Mouse (Mus musculus) kidney, embryonic 14.5 days (tissue): ENCODE data around the gene Tmeff2. TPM values are rescaled to one million over a fixed set of nuclear protein-coding genes. Genes with fewer than 3 reads are reported as not detected.
A peak's percentile ranks its signal among the peaks of the same experiment; 100 is the strongest.

Source experiments
- ATAC-seq: fragments of 200-750 bp; cut with Nextera tagmentation; 2 replicates; pipeline ENCODE4 v1.8.0; 2017; ENCODE audit warnings: moderate number of reproducible peaks, mild to moderate bottlenecking, moderate TSS enrichment, moderate library complexity; ENCODE audit not compliant: low FRiP score, low TSS enrichment
- H3K27ac ChIP-seq: fragments of 300-500 bp; sonication (generic); 2 replicates; pipeline ENCODE4 v1.5.1; 2014; ENCODE audit warnings: low read depth, mild to moderate bottlenecking, low read length, moderate library complexity, mixed read lengths
- H3K27me3 ChIP-seq: fragments of 300-500 bp; sonication (generic); 2 replicates; pipeline ENCODE4 v1.6.1; 2014; ENCODE audit warnings: mild to moderate bottlenecking, low read length; ENCODE audit not compliant: control insufficient read depth, insufficient read depth
- H3K36me3 ChIP-seq: fragments of 300-500 bp; sonication (generic); 2 replicates; pipeline ENCODE4 v1.6.1; 2014; ENCODE audit warnings: low read length, mixed read lengths; ENCODE audit not compliant: control insufficient read depth, insufficient read depth
- H3K4me1 ChIP-seq: fragments of 300-500 bp; sonication (generic); 2 replicates; pipeline ENCODE4 v1.6.1; 2014; ENCODE audit warnings: low read length, mixed read lengths; ENCODE audit not compliant: control insufficient read depth, insufficient read depth
- H3K4me2 ChIP-seq: fragments of 300-500 bp; sonication (generic); replicated peaks from 2 replicates; pipeline ENCODE4 v1.6.1; 2014; ENCODE audit warnings: low read depth, mild to moderate bottlenecking, low read length
- H3K4me3 ChIP-seq: fragments of 300-500 bp; sonication (generic); 2 replicates; pipeline ENCODE4 v1.5.1; 2014; ENCODE audit warnings: mild to moderate bottlenecking, low read length
- H3K9ac ChIP-seq: fragments of 300-500 bp; sonication (generic); 2 replicates; pipeline ENCODE4 v1.6.1; 2014; ENCODE audit warnings: low read depth, mild to moderate bottlenecking, low read length, moderate library complexity
- H3K9me3 ChIP-seq: fragments of 300-500 bp; sonication (generic); 2 replicates; pipeline ENCODE4 v1.6.1; 2016; ENCODE audit warnings: low read length; ENCODE audit not compliant: control insufficient read depth
- WGBS: fragments of 180-500 bp; shearing (Covaris S2); extraction: QIAGEN DNeasy Blood & Tissue Kit; methylation state at CpG from one replicate; pipeline ENCODE4 v1.1.7; 2014; 5-methylcytosine and 5-hydroxymethylcytosine counted together
- polyA plus RNA-seq: library from polyadenylated mRNA; unstranded; fragments of >200 nt; fragmentation: Nextera tagmentation; extraction: Ambion mirVana; gene quantifications from 2 replicates; pipeline ENCODE4 v1.2.1, GENCODE M21; 2014

The Tmeff2 gene
- polyA plus RNA-seq, 1 experiment from 2014 or later, result 3.2 TPM

- WGBS, result 38% methylated on average over 5 of the region's 5 CpGs
- no peaks in the 10 kb centered on the region for H3K9me3 ChIP-seq
- H3K4me2 ChIP-seq, result no peak overlapping the region
- H3K27me3 ChIP-seq, result no peaks in the 10 kb centered on the region
- H3K4me3 ChIP-seq, result no peak overlapping the region
- no peaks in the 10 kb centered on the region for H3K4me1 ChIP-seq
- peak; percentile 35; the same call in 1 of the 2 replicates for ATAC-seq
- H3K27ac ChIP-seq, result no peak overlapping the region
- H3K9ac ChIP-seq, result no peak overlapping the region
- no peaks in the 10 kb centered on the region for H3K36me3 ChIP-seq
Observed at GRCm38 (mm10) chr1:51040249-51040648, 139.8 kb downstream of the Tmeff2 start.

- H3K9me3 ChIP-seq, result no peaks in the 10 kb centered on the region
- H3K27ac ChIP-seq, result no peak overlapping the region
- no peak overlapping the region for H3K9ac ChIP-seq
- H3K4me2 ChIP-seq, result no peak overlapping the region
- no peaks in the 10 kb centered on the region for H3K4me1 ChIP-seq
- no peaks in the 10 kb centered on the region for H3K36me3 ChIP-seq
- no peaks in the 10 kb centered on the region for H3K27me3 ChIP-seq
- no peak for ATAC-seq
- 91% methylated on average over 7 of the region's 7 CpGs for WGBS
- H3K4me3 ChIP-seq, result no peak overlapping the region
Observed at GRCm38 (mm10) chr1:51044810-51045209, 144.4 kb downstream of the Tmeff2 start.

GRCm38 (mm10) chr1:51064549-51064948 is 164.1 kb downstream of the Tmeff2 start:
- H3K4me2 ChIP-seq, result no peak overlapping the region
- H3K4me1 ChIP-seq, result no peaks in the 10 kb centered on the region
- no peak for ATAC-seq
- no peaks in the 10 kb centered on the region for H3K27me3 ChIP-seq
- H3K4me3 ChIP-seq, result no peak overlapping the region
- H3K9me3 ChIP-seq, result no peaks in the 10 kb centered on the region
- H3K36me3 ChIP-seq, result no peaks in the 10 kb centered on the region
- no peak overlapping the region for H3K27ac ChIP-seq
- H3K9ac ChIP-seq, result no peak overlapping the region

- Histone ChIP-seq H3K9ac (no peak overlapping the region), H3K4me1 (no peaks in the 10 kb centered on the region), H3K27me3 (no peaks in the 10 kb centered on the region), H3K4me2 (no peak overlapping the region), H3K36me3 (no peaks in the 10 kb centered on the region), H3K4me3 (no peak overlapping the region), H3K9me3 (no peaks in the 10 kb centered on the region), H3K27ac (no peak overlapping the region)
- WGBS, result 83% methylated on average over 2 of the region's 2 CpGs
- ATAC-seq, result no peak
Observed at GRCm38 (mm10) chr1:51065652-51066051, 165.2 kb downstream of the Tmeff2 start.

- H3K9me3 ChIP-seq, result no peaks in the 10 kb centered on the region
- H3K27me3 ChIP-seq, result no peaks in the 10 kb centered on the region
- H3K27ac ChIP-seq, result no peak overlapping the region
- no peak overlapping the region for H3K4me3 ChIP-seq
- no peak overlapping the region for H3K4me2 ChIP-seq
- H3K4me1 ChIP-seq, result no peaks in the 10 kb centered on the region
- 76% methylated on average over 3 of the region's 3 CpGs for WGBS
- no peaks in the 10 kb centered on the region for H3K36me3 ChIP-seq
- no peak overlapping the region for H3K9ac ChIP-seq
- ATAC-seq, result no peak
Observed at GRCm38 (mm10) chr1:51068814-51069213, 168.4 kb downstream of the Tmeff2 start.

GRCm38 (mm10) chr1:51069288-51069687 is 168.8 kb downstream of the Tmeff2 start:
- 82% methylated on average over 2 of the region's 2 CpGs for WGBS
- H3K4me2 ChIP-seq, result no peak overlapping the region
- no peaks in the 10 kb centered on the region for H3K4me1 ChIP-seq
- ATAC-seq, result no peak
- H3K9me3 ChIP-seq, result no peaks in the 10 kb centered on the region
- H3K36me3 ChIP-seq, result no peaks in the 10 kb centered on the region
- no peak overlapping the region for H3K27ac ChIP-seq
- no peak overlapping the region for H3K4me3 ChIP-seq
- no peak overlapping the region for H3K9ac ChIP-seq
- no peaks in the 10 kb centered on the region for H3K27me3 ChIP-seq

DNA sequence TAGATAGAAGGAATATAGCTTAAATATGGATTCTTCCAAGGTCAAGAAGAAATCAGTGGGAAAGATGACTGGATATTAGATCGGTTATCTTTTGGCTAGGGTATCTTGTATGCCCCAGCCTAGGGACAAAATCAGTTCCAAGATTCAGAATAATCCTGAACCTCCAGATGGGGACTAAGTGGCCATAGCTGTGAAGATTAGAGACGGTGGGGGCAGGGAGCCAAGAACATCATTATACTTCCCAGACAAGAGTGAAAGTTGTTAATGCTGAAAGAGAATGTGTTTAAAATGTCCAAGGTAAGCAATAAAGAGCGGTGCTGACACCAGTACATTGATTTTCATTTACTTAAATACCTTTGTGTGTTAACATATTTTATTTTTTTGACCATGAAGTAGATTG is 173.6 kb downstream of the Tmeff2 start:
- Histone ChIP-seq H3K4me1 (no peaks in the 10 kb centered on the region), H3K9ac (no peak overlapping the region), H3K36me3 (no peaks in the 10 kb centered on the region), H3K27me3 (no peaks in the 10 kb centered on the region), H3K4me2 (no peak overlapping the region), H3K9me3 (no peaks in the 10 kb centered on the region), H3K4me3 (no peak overlapping the region), H3K27ac (no peak overlapping the region)
- 84% methylated on average over 3 of the region's 3 CpGs for WGBS
- no peak for ATAC-seq

- Histone ChIP-seq H3K9me3 (no peaks in the 10 kb centered on the region), H3K27me3 (no peaks in the 10 kb centered on the region), H3K4me3 (no peak overlapping the region), H3K4me1 (no peaks in the 10 kb centered on the region), H3K36me3 (no peaks in the 10 kb centered on the region), H3K27ac (no peak overlapping the region), H3K4me2 (no peak overlapping the region), H3K9ac (no peak overlapping the region)
- peak; percentile 78; the same call in 1 of the 2 replicates for ATAC-seq
- 41% methylated on average over 15 of the region's 15 CpGs for WGBS
Observed at GRCm38 (mm10) chr1:51075785-51076771, 175.6 kb downstream of the Tmeff2 start.

DNA sequence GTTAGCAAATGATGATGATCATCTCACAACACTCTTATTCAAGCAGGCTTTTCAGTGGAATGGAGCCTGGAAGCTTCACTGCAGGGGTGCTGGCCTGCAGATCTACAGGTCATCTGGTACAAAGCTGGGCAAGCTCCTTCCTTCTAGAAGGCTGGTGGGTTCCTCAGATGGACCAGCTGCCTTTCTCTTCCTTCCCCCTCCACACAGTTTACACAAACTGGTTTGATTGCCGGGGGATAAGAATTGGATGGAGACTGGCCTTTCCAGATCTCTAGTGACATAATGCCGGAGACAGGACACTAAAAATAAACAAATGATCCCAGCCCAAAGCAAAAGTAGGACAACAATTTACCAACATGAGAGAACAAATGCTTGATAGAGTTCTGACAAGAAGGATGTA is 188.5 kb downstream of the Tmeff2 start:
- 86% methylated on average over 2 of the region's 2 CpGs for WGBS
- no peak for ATAC-seq
- Histone ChIP-seq H3K4me2 (no peak overlapping the region), H3K27ac (no peak overlapping the region), H3K27me3 (no peaks in the 10 kb centered on the region), H3K4me1 (no peaks in the 10 kb centered on the region), H3K36me3 (no peaks in the 10 kb centered on the region), H3K9me3 (no peaks in the 10 kb centered on the region), H3K4me3 (no peak overlapping the region), H3K9ac (no peak overlapping the region)
